Mouse (Mus musculus): ENCODE measurements at regions not wholly inside any gene's neighbourhood (a gene's known extent, or its start where the extent isn't known, plus 50 kb on each side); places are given as distances from the start of the nearest gene placed in this dataset.

GRCm38 (mm10) chr1:137079401-137080003, 119.3 kb upstream of the Nr5a2 start:
- DNase-seq: no peak

DNA sequence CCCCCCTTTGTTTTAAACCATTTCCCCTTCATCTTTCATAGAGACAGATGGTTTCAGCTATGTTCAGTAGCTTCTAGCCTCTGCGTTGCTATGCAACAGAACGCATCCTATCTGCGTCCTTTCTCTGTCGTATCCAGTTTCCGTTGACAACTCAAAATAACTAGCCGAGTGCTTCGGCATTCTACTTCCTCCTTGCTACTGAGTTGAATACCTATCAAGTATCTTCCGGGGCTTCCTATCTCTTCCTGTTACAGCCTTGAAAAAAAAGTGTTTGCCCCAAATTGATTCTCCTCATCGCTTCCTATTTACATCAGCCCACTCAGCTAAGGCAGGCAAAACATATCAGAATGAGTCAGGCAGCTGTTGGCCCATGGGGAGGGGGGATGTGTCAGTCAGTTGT, 114.5 kb upstream of the Nr5a2 start:
- DNase-seq: no peak

GRCm38 (mm10) chr1:137073857-137074572, 113.8 kb upstream of the Nr5a2 start:
- DNase-seq: no peak

GRCm38 (mm10) chr1:137060914-137061313, 100.7 kb upstream of the Nr5a2 start:
- DNase-seq: no peak

DNA sequence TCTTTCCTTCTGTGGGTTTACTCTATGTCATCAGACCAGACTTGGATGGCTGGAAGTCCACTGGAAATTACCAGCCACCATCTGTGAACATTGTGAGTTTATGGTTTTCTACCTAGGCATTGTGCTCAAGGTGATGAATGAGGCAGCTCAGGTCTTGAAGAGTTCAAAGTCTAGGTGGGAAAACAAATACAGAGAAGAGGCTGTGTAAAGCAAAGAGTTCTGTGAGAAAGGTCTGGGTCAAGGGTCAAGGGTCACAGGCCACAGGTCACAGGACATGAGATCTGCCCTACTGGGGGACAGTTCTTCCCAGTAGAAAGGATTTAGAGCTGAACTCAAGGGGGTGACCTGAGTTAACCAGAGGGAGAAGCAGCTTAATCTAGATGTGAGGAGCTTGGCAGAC, 92.9 kb upstream of the Nr5a2 start:
- no peak for DNase-seq

DNA sequence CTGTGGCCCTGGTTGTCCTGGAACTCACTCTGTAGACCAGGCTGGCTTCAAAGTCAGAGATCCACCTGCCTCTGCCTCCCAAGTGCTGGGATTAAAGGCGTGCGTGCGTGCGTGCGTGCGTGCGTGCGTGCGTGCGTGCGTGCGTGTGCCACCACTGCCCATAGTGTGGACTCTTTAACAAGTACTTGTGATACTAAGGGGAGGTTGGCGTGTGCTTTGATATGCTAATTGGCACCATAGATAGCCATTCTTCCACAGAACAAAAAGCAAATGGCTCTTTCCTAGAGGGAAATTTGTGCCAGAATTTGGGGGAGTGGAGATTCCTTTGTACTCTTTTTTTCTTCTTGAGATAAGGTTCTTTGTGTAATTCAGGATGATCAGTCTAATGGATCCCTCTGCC, 91.3 kb upstream of the Nr5a2 start:
- DNase-seq: no peak

DNA sequence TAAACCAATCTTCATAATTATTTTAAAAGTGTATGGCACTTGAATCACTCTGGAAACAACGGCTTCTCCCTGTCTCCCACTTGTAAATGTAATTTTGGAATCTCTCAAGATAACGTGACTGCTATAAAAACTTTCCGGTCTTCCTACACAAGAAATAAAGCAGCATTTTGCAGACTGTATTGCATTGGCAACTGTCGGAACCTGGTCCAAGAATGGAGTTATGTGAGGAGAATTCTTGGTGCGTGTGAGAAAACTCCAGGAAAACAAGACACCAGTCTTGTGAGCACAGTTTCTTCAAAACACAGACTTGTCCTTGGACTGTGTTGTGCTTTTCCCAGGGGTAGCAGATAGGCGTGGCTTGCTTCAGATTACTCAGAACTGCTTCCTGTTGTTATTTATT, 83.8 kb upstream of the Nr5a2 start:
- no peak for DNase-seq

DNA sequence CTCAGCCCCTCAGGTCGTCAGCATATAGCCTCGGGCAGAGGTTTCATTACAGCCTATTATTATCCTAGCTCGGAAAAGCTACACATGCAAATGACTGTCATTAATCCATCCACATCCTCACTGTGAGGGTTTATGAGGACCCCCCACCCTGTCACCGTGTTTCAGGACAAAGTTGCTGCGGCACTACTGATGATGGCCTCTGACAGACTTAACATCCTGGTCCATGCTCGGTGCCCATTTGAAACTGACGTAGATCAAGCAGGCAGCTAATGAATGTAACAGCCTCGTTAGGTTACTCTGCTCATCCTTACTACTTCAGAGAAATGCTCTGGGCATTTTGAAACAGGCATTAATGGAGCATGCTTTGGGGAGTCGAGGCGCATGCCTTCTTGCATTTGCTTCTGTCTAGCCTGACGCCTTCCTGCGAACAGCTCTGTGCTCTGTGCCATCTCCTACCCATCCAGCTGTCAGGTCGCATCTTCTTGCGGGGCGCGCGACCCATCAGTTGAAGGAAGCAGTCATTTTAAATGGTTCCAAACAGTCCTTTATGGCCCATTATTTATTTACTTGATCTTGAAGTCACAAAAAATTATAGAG, 82.3 kb upstream of the Nr5a2 start:
- no peak for DNase-seq

- DNase-seq: no peak
Measured at GRCm38 (mm10) chr1:137040898-137041297, 80.7 kb upstream of the Nr5a2 start.

DNA sequence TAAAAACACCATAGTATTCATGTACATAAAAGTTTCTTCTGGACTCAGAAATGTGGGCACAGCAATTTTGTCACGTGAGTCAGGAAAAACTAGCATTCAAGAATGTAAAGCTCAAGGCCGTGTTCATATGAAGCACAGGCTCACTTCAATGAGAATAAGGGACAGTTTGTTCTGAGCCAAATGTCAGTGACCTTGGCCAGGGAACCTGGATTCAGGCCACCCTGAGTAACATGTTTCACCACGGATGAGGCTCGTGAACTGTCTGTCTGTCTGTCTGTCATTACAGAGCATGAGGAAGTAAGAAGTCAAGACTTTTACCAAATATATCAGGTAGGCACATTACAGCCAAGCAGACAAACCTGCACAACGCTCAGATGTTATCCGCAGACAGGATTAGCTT, 74.3 kb upstream of the Nr5a2 start:
- no peak for DNase-seq

- no peak for DNase-seq
Measured at GRCm38 (mm10) chr1:137033679-137034078, 73.4 kb upstream of the Nr5a2 start.

DNA sequence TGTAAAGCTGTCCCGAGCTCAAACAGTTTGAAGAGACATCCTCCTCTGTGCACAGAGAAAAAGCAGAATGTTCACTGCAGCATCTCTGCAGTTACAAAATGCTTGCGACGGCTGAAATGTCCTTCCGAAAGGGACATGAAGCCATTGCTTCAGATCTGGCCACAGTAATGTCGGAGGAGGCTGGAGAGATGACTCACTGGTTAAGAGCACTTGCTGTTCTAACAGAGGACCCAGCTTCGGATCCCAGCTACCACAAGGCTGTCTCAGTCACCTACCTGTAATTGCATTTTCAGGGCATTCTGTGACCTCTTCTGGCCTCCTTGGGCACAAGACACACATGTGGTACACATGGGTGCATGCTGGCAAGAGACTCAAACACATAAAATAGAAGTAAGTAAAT, 63.5 kb upstream of the Nr5a2 start:
- no peak for DNase-seq

DNA sequence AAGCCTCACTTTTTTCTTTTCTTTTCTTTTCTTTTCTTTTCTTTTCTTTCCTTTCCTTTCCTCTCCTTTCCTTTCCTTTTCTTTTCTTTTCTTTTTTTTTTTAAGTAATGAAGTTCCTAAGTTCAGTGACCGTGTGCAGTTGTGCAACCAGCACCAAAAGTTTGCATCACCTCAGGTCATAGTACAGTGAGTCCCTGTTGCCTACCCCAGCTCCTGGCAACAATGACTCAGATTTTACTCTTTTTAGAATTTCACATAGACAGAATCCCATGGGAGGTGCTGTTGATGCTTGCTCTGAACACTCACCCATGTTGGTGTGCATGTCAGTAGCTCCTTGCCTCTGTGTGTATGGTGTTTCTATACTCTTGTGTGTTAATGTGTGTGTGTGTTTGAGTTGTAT, 60.3 kb upstream of the Nr5a2 start:
- no peak for DNase-seq

DNA sequence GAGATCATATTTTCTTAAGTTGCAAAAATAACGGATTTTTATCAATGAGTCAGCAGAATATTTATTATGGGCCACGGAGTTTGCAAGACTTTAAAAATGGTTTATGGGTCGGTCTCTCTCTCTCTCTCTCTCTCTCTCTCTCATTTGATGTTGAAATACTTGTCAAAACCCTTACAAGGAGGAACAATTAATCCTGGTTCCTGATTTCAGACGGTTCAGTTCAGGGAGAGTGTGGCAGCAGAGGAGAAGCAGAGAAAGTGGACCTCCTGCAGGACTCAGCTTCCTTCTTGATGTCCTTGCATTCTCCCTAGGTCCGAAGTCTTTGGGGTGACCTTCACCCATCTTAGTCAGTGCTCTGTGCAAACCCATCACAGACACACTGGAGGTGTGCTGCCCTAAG, 57.4 kb upstream of the Nr5a2 start:
- no peak for DNase-seq

DNA sequence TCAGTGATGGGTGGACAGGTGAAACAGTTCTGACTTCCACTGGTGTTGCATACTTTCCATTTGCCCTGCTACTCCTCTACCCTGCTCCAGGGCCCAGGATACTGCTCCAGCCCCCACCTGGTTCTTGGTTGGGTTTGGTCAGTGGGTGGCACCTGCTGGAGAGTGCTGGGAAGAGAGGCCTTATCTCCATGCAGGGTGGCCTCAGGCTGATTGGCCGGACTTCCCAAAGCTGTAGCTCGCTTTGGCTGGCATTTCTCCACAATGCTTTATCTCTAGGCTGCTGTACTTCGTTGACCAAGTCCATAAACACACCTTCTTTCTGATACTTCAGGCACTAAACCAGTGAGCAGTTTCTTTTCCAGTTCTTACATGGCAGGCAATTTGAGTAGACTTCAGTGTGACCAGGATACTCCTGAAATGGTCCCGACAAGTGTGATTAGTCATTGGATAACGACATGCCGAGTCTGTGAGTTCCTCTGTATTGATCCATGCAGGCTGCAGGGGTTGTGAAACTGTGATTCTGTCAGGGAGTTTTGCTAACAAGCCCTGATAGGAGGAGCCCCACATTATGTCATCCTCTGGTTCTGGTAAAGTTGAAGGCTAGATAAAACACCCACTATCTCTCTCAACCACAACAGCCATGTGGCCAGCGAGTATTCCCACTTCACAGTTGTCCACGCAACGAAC, 50.1 kb upstream of the Nr5a2 start:
- DNase-seq: no peak

All from B cell, adult 2 months (primary cell).